13 mouse cellular contexts compared by ENCODE assay signal in the genomic region with DNA sequence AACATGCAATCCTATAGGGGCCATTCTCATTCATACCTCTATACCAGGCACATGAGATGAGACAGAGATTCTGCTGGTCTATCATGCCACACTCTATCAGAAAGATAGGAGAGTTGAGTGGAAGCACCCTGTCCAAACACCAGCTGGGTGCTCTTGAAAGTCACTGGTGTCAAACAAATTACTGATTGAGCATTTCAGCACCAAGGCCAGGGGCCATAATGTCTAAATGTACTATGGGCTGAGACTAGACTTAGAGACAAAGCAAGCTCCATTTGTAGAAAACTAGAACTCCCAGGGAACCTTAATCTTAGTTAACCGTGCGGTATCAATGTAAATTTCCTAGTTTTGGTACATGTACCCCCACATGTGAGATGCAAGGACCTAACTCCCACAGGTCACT.
DNase-seq lines count a peak whose midpoint lies in the region; ATAC-seq and TF ChIP-seq lines count a peak whose summit lies in the region.
"Had no signal": no experiment of that assay in that cellular context is flagged by ENCODE, and none has a peak within 500 bp of the region (broad histone marks: within the 10 kb centered on the region; RNA-seq: fewer than 3 reads in every experiment).

No protein-coding gene starts in this region.

- H3K9ac ChIP-seq in heart, adult 2 months (ENCODE audit: low read depth, low read length), result no peak overlapping the region
- no peak overlapping the region for H3K9ac ChIP-seq in neural tube, embryonic 15.5 days (replicated peaks)
- H3K9ac ChIP-seq in embryonic facial prominence, embryonic 11.5 days (replicated peaks; ENCODE audit: low read length), result no peak overlapping the region

- no peak for TF ChIP-seq CTCF in heart, adult 2 months (IDR thresholded peaks at IDR 0.05)

- H3K9me3 ChIP-seq in neural tube, embryonic 15.5 days (replicated peaks), result no peaks in the 10 kb centered on the region
- no peaks in the 10 kb centered on the region for H3K9me3 ChIP-seq in embryonic facial prominence, embryonic 11.5 days (replicated peaks; ENCODE audit: control insufficient read depth, low read length)

- no peaks in the 10 kb centered on the region for H3K27me3 ChIP-seq in heart, adult 2 months (ENCODE audit: control insufficient read depth, insufficient read depth, low read length)
- no peaks in the 10 kb centered on the region for H3K27me3 ChIP-seq in neural tube, embryonic 15.5 days (replicated peaks)
- H3K27me3 ChIP-seq in embryonic facial prominence, embryonic 11.5 days (ENCODE audit: control insufficient read depth, insufficient read depth, low read length), result no peaks in the 10 kb centered on the region

- H3K27ac ChIP-seq in heart, adult 2 months, result no peak overlapping the region
- no peak overlapping the region for H3K27ac ChIP-seq in neural tube, embryonic 15.5 days (replicated peaks)
- no peak overlapping the region for H3K27ac ChIP-seq in embryonic facial prominence, embryonic 11.5 days (replicated peaks; ENCODE audit: low read depth, low read length)

- DNase-seq in heart, postnatal 4 days, result peak; percentile 39
- DNase-seq in heart, adult 2 months, result no peak
- peak; percentile 37 for DNase-seq in neural tube, embryonic 10.5 days (ENCODE audit: extremely low spot score, low spot score)
- DNase-seq in embryonic facial prominence, embryonic 11.5 days (ENCODE audit: low spot score), result peak; percentile 73
- peak; percentile 47 for DNase-seq in retina, embryonic 14.5 days (ENCODE audit: low spot score)
- no peak for DNase-seq in spleen, adult 18-20 months
- no peak for DNase-seq in T-cell, adult 2 months (ENCODE audit: low spot score)
- DNase-seq: cerebellum, adult 9-11 months had no signal

- WGBS in heart, adult 2 months, result 75% methylated on average over 2 of the region's 2 CpGs
- 97% methylated on average over 2 of the region's 2 CpGs for WGBS in neural tube, embryonic 15.5 days
- WGBS in embryonic facial prominence, embryonic 11.5 days, result 84% methylated on average over 2 of the region's 2 CpGs

- no peak for TF ChIP-seq EP300 in heart, adult 2 months (IDR thresholded peaks at IDR 0.05; ENCODE audit: insufficient read depth, low read depth, low read length)

- no peak overlapping the region for H3K4me2 ChIP-seq in neural tube, embryonic 15.5 days
- H3K4me2 ChIP-seq in embryonic facial prominence, embryonic 11.5 days (ENCODE audit: low read depth, low read length), result no peak overlapping the region
- H3K4me2 ChIP-seq: midbrain, embryonic 11.5 days had no signal

- no peak for TF ChIP-seq POLR2A in heart, adult 2 months (IDR thresholded peaks at IDR 0.05; ENCODE audit: insufficient read depth, low read depth, low read length)

- ATAC-seq in neural tube, embryonic 15.5 days (ENCODE audit: low FRiP score), result no peak
- no peak for ATAC-seq in embryonic facial prominence, embryonic 11.5 days (replicated peaks; ENCODE audit: insufficient number of reproducible peaks, low FRiP score, low TSS enrichment, low read depth)
- ATAC-seq: CD4-positive, CD25-positive, alpha-beta regulatory T cell, adult 4 months; forebrain, embryonic 16.5 days; lung, postnatal 0 days had no signal

- no peaks in the 10 kb centered on the region for H3K79me2 ChIP-seq in heart, adult 2 months (replicated peaks; ENCODE audit: control insufficient read depth, insufficient read depth, low read length)

- H3K4me1 ChIP-seq in heart, adult 2 months (ENCODE audit: control insufficient read depth, insufficient read depth, low read length), result no peaks in the 10 kb centered on the region
- H3K4me1 ChIP-seq in neural tube, embryonic 15.5 days, result no peaks in the 10 kb centered on the region; the same call in 1 of the 2 replicates
- H3K4me1 ChIP-seq in embryonic facial prominence, embryonic 11.5 days (ENCODE audit: control insufficient read depth, insufficient read depth, low read length), result no peaks in the 10 kb centered on the region

- H3K36me3 ChIP-seq in heart, adult 2 months (ENCODE audit: control insufficient read depth, insufficient read depth, low read length), result no peaks in the 10 kb centered on the region
- H3K36me3 ChIP-seq in neural tube, embryonic 15.5 days, result no peaks in the 10 kb centered on the region
- no peaks in the 10 kb centered on the region for H3K36me3 ChIP-seq in embryonic facial prominence, embryonic 11.5 days (replicated peaks; ENCODE audit: control insufficient read depth, insufficient read depth, low read depth, low read length)

- H3K4me3 ChIP-seq in heart, adult 2 months, result no peak overlapping the region
- H3K4me3 ChIP-seq in neural tube, embryonic 15.5 days (replicated peaks), result no peak overlapping the region
- H3K4me3 ChIP-seq in embryonic facial prominence, embryonic 11.5 days (ENCODE audit: low read depth, low read length), result no peak overlapping the region

- intact Hi-C loops in heart, adult 2 months (cut with DNase I), result no loop called here

Comparison
In these comparisons a context has a peak if more than half of its experiments do, and no peak if none do; other contexts are left out.
1. DNase-seq: peak in heart, postnatal 4 days (single experiment), neural tube, embryonic 10.5 days (single experiment), embryonic facial prominence, embryonic 11.5 days (single experiment) and retina, embryonic 14.5 days (single experiment); none in heart, adult 2 months (0 of 2), spleen, adult 18-20 months (0 of 2) and T-cell, adult 2 months (single experiment).